Mouse (Mus musculus) thymus, postnatal 4 days (tissue): ENCODE measurements around the gene Ddb2.

Experiments used
- DNase-seq: peaks from one replicate; pipeline ENCODE4 v3.0.0; 2021

Ddb2 gene

DNA sequence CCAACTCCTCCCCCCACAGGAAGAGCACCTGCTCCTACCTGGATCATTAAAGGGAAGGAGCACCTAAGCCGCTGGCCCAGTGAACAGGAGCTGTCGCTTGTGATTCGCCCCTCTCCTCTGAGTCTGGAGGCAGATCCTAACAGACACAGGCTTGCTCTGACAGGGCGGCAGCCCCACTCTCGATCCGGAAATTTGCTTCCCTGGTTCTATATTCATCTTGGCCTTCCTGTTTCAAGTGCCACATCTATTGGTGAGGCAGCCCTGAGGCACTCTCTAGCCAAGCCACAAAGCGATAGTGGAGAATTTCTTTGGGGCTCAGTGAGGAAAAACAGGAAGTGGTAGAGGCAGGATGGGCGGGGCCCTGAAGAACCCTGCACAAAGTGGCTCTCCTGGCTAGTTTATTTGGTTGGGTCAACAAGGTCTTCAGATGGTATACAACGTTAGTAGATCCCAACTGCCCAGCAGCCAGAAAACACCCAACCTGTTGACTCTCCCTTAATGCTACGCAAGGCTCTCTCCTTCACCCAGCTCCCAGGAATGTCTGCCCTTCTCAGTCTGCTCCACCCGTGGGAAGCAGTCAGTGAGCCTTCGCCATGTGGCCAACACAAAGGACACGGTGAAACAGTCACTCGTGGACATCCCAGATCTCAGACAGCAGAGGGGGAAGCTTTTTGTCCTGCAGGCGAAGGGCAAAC lies 52.9 kb downstream of the Ddb2 start, which contains the start of gene Madd:
Gene Madd, minus strand, starts transcription at position 127 of the 695 bp plus-strand sequence.
- peak; percentile 74 for DNase-seq

GRCm38 (mm10) chr2:91183148-91183513 lies 53.7 kb downstream of the Ddb2 start:
- DNase-seq = peak; percentile 98

DNA sequence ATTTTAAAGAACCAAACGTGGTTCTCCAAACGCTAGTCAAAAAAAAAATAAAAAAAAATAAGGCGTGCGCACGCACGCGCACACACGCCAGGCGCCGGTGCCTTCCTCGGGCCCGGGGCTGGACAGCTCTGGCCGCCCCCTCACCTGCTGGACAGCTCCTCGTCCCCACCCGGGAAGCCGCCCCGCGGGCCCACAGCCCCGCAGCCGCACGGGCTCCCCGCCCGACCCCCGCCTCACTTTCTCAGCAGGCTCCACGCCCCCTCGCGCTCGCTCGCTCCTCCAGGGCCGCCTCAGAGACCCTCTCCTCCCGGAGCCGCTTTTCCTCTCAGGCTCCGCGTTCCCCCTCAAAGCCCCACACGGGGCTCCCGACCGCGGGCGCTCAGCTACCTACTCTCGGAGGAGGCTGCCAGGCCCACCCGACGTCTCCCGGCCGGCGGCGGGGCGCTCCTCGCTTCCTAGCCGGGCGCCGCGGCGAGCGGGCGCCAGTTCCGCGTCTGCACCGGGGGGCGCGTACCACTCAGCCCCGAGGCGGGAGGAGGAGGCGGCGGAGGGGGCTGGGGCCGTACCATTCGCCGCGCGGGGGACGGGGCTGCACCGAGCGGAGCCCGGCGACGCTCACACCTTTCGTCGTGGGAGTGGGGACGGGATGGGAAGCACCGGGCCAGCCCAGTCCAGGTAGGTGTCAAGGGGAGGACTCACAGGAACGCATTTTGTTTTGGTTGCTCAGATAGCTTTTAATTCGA lies 54.2 kb downstream of the Ddb2 start:
- peak; percentile 96 for DNase-seq

GRCm38 (mm10) chr2:91182016-91182404 lies 54.8 kb downstream of the Ddb2 start:
- peak; percentile 24 for DNase-seq

DNA sequence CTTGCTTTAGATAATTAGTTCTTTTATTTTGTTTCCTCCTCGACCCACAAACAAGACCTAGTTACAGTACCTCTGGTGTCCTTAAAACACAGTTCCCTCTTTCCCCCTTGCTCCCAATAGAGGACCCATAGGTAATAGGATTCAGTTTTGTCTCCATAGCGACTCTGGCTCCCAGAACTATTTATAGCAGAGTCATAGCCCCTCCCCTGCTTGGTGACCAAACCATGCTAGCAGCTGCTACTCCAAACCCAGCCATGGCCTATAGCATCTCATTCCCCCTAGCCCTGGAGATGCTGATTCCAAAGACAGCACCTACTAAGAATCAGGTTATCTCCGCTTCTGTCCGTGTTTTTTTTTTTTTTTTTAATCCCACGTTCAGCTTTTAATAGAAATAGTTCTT lies 56.1 kb downstream of the Ddb2 start:
- DNase-seq = no peak

DNA sequence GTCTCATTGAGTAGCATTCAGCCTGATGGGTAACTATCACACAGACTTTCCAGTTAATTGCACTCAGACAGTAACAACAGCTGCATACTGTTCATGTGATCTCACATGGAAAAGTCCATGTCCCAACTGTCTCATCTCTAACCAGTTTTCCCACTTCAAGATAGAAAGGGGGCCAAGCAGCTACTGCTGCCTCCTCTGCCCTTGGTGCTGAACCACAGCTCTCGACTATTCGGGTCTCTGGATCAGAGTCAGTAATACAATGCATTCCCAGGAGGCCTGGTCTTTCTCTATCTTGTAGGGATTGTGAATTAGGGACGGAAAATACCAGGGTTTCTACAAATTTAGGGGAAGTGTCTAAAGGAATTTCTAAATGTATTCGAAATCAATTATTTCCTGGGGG lies 57.0 kb downstream of the Ddb2 start:
- DNase-seq = no peak

- DNase-seq = no peak
These were observed 60.5 kb downstream of the Ddb2 start for GRCm38 (mm10) chr2:91176234-91176633.

DNA sequence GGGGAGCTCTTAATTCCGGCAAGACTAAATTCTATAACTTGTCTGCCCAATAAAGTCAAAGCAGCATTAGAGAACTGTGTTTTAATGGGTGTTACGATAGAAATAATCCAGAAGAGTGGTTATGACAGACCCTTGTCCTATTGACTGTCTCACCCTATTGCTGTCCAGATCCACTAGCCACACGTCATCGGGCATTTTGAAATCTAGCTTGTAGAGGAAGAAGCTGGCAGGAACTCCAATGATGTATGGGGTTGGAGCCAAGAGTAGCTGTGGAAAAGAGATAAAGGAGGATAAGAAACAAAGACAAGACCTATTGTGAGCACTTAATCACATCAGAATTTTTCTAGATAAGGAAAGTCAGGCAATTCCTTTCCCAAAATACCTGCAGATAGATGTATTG lies 61.3 kb downstream of the Ddb2 start:
- no peak for DNase-seq

GRCm38 (mm10) chr2:91169587-91170322 lies 67.0 kb downstream of the Ddb2 start:
- DNase-seq = no peak

- no peak for DNase-seq
These were observed 69.2 kb downstream of the Ddb2 start for GRCm38 (mm10) chr2:91167629-91168028.

DNA sequence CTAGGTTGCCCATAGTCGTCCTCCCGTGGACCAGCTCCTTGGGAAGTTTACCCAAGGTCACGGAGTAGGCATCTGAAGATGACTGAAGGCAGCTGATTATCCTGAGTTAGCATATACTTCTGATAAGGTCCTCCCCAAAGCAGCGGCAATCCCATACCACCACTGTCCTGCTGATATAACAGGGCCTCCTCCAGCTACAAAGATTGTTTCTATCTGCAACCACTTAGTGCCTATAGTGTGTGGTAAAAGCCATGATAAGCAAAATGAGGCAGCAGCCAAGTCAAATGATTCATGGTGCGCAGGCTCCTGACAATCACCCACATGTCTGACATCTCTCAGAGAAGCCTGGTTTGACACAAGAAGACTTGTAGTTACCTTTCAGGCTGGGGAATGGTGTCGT lies 71.8 kb downstream of the Ddb2 start:
- DNase-seq = no peak

DNA sequence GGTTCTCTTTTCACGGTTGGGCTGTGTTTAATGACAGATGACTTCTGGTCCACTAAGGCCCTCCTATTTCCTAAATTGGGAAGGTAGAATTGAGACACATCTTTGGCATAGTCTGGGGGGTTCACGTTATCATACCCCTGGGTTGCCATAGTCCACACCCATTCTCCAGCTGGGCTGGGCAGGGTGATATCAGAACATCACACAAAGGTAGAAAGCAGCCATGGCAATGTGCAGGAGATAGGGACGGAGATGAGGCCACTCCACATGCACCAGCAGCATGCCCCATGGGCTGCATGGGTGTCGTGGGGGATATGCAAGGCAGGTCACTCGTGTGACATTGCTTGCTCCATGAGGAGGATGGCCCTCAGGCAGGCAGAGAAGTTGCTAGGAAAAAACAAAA lies 73.2 kb downstream of the Ddb2 start:
- DNase-seq = no peak

GRCm38 (mm10) chr2:91162952-91163351 lies 73.8 kb downstream of the Ddb2 start:
- no peak for DNase-seq
